Mouse (Mus musculus): Measurements from ENCODE around the gene Gm9913. TPM values are rescaled to one million over a fixed set of nuclear protein-coding genes. Genes with fewer than 3 reads are reported as not detected.

Gene Gm9913
- polyA plus RNA-seq (2012; rRNA removed) = 0.05 and 0.06 TPM in 2 replicates

- Histone ChIP-seq H3K36me3 (ENCODE audit: control insufficient read depth, insufficient read depth, low read length) (no peaks in the 10 kb centered on the region), H3K27ac (ENCODE audit: insufficient read depth, low read depth, low read length) (no peak within 1 kb of the TSS), H3K4me3 (ENCODE audit: insufficient read depth, low read depth, low read length) (peak within 1 kb of the TSS; percentile 58), H3K4me1 (ENCODE audit: control insufficient read depth, insufficient read depth, low read length) (no peaks in the 10 kb centered on the region), H3K27me3 (replicated peaks; ENCODE audit: control insufficient read depth, insufficient read depth, low read length) (no peaks in the 10 kb centered on the region)
- WGBS = 3% methylated on average over 44 of the region's 45 CpGs
- TF ChIP-seq CTCF (conservative IDR thresholded peaks at IDR 0.05; ENCODE audit: insufficient read depth, insufficient read length, low read depth, low read length) (no peak), POLR2A (IDR thresholded peaks at IDR 0.05; ENCODE audit: low read depth, low read length) (no peak)
- peak; percentile 29 for DNase-seq
Measured at GRCm38 (mm10) chr2:125505006-125505745, at the start of gene Gm9913. Gm9913 (plus strand) TSS chr2:125505089.

- TF ChIP-seq POLR2A (IDR thresholded peaks at IDR 0.05; ENCODE audit: low read depth, low read length) (no peak), CTCF (conservative IDR thresholded peaks at IDR 0.05; ENCODE audit: insufficient read depth, insufficient read length, low read depth, low read length) (0 out of 2 replicates have a peak, but pooled peaks have one; percentile 21)
- no peaks in the 10 kb centered on the region for H3K36me3 ChIP-seq (ENCODE audit: control insufficient read depth, insufficient read depth, low read length)
- no peak overlapping the region for H3K27ac ChIP-seq (ENCODE audit: insufficient read depth, low read depth, low read length)
- H3K4me1 ChIP-seq (ENCODE audit: control insufficient read depth, insufficient read depth, low read length) = no peaks in the 10 kb centered on the region
- no peak overlapping the region for H3K4me3 ChIP-seq (ENCODE audit: insufficient read depth, low read depth, low read length)
- no peaks in the 10 kb centered on the region for H3K27me3 ChIP-seq (replicated peaks; ENCODE audit: control insufficient read depth, insufficient read depth, low read length)
- WGBS = 73% methylated on average over 15 of the region's 15 CpGs
- no peak for DNase-seq
Measured at GRCm38 (mm10) chr2:125456059-125456789, 48.7 kb upstream of the Gm9913 start.

GRCm38 (mm10) chr2:125459087-125459486, 45.8 kb upstream of the Gm9913 start:
- TF ChIP-seq POLR2A (IDR thresholded peaks at IDR 0.05; ENCODE audit: low read depth, low read length) = no peak
- no peak for TF ChIP-seq CTCF (conservative IDR thresholded peaks at IDR 0.05; ENCODE audit: insufficient read depth, insufficient read length, low read depth, low read length)
- no peaks in the 10 kb centered on the region for H3K27me3 ChIP-seq (replicated peaks; ENCODE audit: control insufficient read depth, insufficient read depth, low read length)
- no peak for DNase-seq
- H3K27ac ChIP-seq (ENCODE audit: insufficient read depth, low read depth, low read length) = no peak overlapping the region
- no peaks in the 10 kb centered on the region for H3K4me1 ChIP-seq (ENCODE audit: control insufficient read depth, insufficient read depth, low read length)
- H3K4me3 ChIP-seq (ENCODE audit: insufficient read depth, low read depth, low read length) = no peak overlapping the region
- H3K36me3 ChIP-seq (ENCODE audit: control insufficient read depth, insufficient read depth, low read length) = no peaks in the 10 kb centered on the region
- 75% methylated on average over 3 of the region's 3 CpGs for WGBS

- DNase-seq = no peak
- no peak for TF ChIP-seq POLR2A (IDR thresholded peaks at IDR 0.05; ENCODE audit: low read depth, low read length)
- WGBS = 66% methylated on average over 6 of the region's 6 CpGs
- Histone ChIP-seq H3K27me3 (replicated peaks; ENCODE audit: control insufficient read depth, insufficient read depth, low read length) (no peaks in the 10 kb centered on the region), H3K4me3 (ENCODE audit: insufficient read depth, low read depth, low read length) (no peak overlapping the region), H3K36me3 (ENCODE audit: control insufficient read depth, insufficient read depth, low read length) (no peaks in the 10 kb centered on the region), H3K27ac (ENCODE audit: insufficient read depth, low read depth, low read length) (no peak overlapping the region), H3K4me1 (ENCODE audit: control insufficient read depth, insufficient read depth, low read length) (no peaks in the 10 kb centered on the region)
Measured at GRCm38 (mm10) chr2:125464036-125464435, 40.9 kb upstream of the Gm9913 start.

GRCm38 (mm10) chr2:125470553-125471295, 34.2 kb upstream of the Gm9913 start:
- DNase-seq = peak; percentile 51
- H3K27ac ChIP-seq (ENCODE audit: insufficient read depth, low read depth, low read length) = peak overlapping the region; percentile 26; the same call in 1 of the 2 replicates
- TF ChIP-seq CTCF (conservative IDR thresholded peaks at IDR 0.05; ENCODE audit: insufficient read depth, insufficient read length, low read depth, low read length) (no peak), POLR2A (IDR thresholded peaks at IDR 0.05; ENCODE audit: low read depth, low read length) (no peak)
- no peaks in the 10 kb centered on the region for H3K27me3 ChIP-seq (replicated peaks; ENCODE audit: control insufficient read depth, insufficient read depth, low read length)
- no peaks in the 10 kb centered on the region for H3K36me3 ChIP-seq (ENCODE audit: control insufficient read depth, insufficient read depth, low read length)
- H3K4me3 ChIP-seq (ENCODE audit: insufficient read depth, low read depth, low read length) = no peak overlapping the region
- 46% methylated on average over 8 of the region's 8 CpGs for WGBS
- peaks cover 3% of the 10 kb centered on the region; the same call in 1 of the 2 replicates for H3K4me1 ChIP-seq (ENCODE audit: control insufficient read depth, insufficient read depth, low read length)

- Histone ChIP-seq H3K27ac (ENCODE audit: insufficient read depth, low read depth, low read length) (no peak overlapping the region; the same call in 1 of the 2 replicates), H3K4me1 (ENCODE audit: control insufficient read depth, insufficient read depth, low read length) (peaks cover 3% of the 10 kb centered on the region; the same call in 1 of the 2 replicates), H3K4me3 (ENCODE audit: insufficient read depth, low read depth, low read length) (no peak overlapping the region), H3K27me3 (replicated peaks; ENCODE audit: control insufficient read depth, insufficient read depth, low read length) (no peaks in the 10 kb centered on the region), H3K36me3 (ENCODE audit: control insufficient read depth, insufficient read depth, low read length) (no peaks in the 10 kb centered on the region)
- DNase-seq = peak; percentile 21
- TF ChIP-seq POLR2A (IDR thresholded peaks at IDR 0.05; ENCODE audit: low read depth, low read length) (no peak), CTCF (conservative IDR thresholded peaks at IDR 0.05; ENCODE audit: insufficient read depth, insufficient read length, low read depth, low read length) (no peak)
- WGBS = 73% methylated on average over 4 of the region's 4 CpGs
Measured at GRCm38 (mm10) chr2:125471721-125472120, 33.2 kb upstream of the Gm9913 start.
